Mouse (Mus musculus) hindbrain, embryonic 10.5 days (tissue): ENCODE results near the gene Dek. TPM values are rescaled to one million over a fixed set of nuclear protein-coding genes. Genes with fewer than 3 reads are reported as not detected.

ENCODE experiments used
- DNase-seq: peaks from one replicate; pipeline ENCODE4 v3.0.0-alpha.2; 2017; ENCODE audit warnings: low spot score
- H3K27ac ChIP-seq: fragments of 300-500 bp; sonication (generic); 2 replicates; pipeline ENCODE4 v1.5.1; 2016; ENCODE audit warnings: mild to moderate bottlenecking, moderate library complexity
- H3K27me3 ChIP-seq: fragments of 300-500 bp; sonication (generic); 2 replicates; pipeline ENCODE4 v1.6.1; 2016; ENCODE audit warnings: mild to moderate bottlenecking; ENCODE audit not compliant: poor library complexity, insufficient read depth, severe bottlenecking
- H3K36me3 ChIP-seq: fragments of 300-500 bp; sonication (generic); 2 replicates; pipeline ENCODE4 v1.6.1; 2016; ENCODE audit warnings: mild to moderate bottlenecking, moderate library complexity
- H3K4me1 ChIP-seq: fragments of 300-500 bp; sonication (generic); replicated peaks from 2 replicates; pipeline ENCODE4 v1.6.1; 2016; ENCODE audit warnings: mild to moderate bottlenecking
- H3K4me3 ChIP-seq: fragments of 300-500 bp; sonication (generic); 2 replicates; pipeline ENCODE4 v1.5.1; 2016; ENCODE audit warnings: mild to moderate bottlenecking, moderate library complexity
- H3K9me3 ChIP-seq: fragments of 300-500 bp; sonication (generic); 2 replicates; pipeline ENCODE4 v1.6.1; 2016; ENCODE audit warnings: mild to moderate bottlenecking, moderate library complexity
- WGBS: fragments of 180-500 bp; shearing (Covaris S2); methylation state at CpG from one replicate; pipeline ENCODE4 v1.1.7; 2016; 5-methylcytosine and 5-hydroxymethylcytosine counted together
- polyA plus RNA-seq: library from polyadenylated mRNA; unstranded; fragments of >200 nt; fragmentation: Nextera tagmentation; extraction: Ambion mirVana; gene quantifications from 2 replicates; pipeline ENCODE4 v1.2.1, GENCODE M21; 2016

The Dek gene
- polyA plus RNA-seq, 1 experiment from 2014 or later: 222 TPM

DNA sequence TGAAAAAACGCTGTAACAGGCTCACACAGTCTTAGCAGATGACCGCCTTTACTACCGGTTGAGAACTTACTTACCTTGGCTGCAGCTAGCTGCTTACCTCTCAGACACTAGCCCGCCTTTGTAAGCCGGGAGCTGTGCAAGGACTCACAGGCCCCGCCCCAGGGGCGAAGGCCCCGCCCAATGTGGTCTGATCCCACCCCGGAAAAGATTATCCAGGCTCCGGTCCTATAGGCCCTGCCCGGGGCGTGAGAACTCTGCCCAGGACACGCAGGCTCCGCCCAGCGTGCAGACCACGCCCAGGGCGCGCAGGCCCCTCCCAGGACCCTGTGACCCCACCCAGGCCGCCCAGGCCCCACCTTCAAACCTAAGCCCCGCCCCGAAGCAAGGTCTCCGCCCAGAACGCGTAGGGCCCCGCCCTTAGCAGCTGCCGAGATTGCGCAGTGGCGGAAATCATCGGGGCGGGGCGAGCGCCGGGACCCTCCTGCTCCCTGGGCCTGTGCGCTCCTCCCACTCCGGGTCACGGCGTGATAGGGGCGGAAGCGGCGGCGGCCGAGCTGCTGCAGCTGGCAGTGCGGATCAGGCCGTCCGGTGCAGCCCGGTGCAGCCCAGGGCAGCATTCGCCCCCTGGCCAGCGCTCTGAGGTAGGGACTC lies 62.8 kb downstream of the Dek start, which contains the start of gene Kdm1b:
TSS of gene Kdm1b (plus strand) at position 470 of the 651 bp plus-strand sequence.
- DNase-seq: peak; percentile 100
- 0 out of 2 replicates have a peak, but pooled peaks cover 3% of the 10 kb centered on the region for H3K27me3 ChIP-seq
- no peaks in the 10 kb centered on the region for H3K9me3 ChIP-seq
- peak within 1 kb of the TSS; percentile 90 for H3K27ac ChIP-seq
- WGBS: under 1% methylated on average over 48 of the region's 48 CpGs
- peak within 1 kb of the TSS; percentile 94 for H3K4me3 ChIP-seq
- H3K36me3 ChIP-seq: 0 out of 2 replicates have a peak, but pooled peaks cover 4% of the 10 kb centered on the region
- peaks cover 28% of the 10 kb centered on the region for H3K4me1 ChIP-seq

DNA sequence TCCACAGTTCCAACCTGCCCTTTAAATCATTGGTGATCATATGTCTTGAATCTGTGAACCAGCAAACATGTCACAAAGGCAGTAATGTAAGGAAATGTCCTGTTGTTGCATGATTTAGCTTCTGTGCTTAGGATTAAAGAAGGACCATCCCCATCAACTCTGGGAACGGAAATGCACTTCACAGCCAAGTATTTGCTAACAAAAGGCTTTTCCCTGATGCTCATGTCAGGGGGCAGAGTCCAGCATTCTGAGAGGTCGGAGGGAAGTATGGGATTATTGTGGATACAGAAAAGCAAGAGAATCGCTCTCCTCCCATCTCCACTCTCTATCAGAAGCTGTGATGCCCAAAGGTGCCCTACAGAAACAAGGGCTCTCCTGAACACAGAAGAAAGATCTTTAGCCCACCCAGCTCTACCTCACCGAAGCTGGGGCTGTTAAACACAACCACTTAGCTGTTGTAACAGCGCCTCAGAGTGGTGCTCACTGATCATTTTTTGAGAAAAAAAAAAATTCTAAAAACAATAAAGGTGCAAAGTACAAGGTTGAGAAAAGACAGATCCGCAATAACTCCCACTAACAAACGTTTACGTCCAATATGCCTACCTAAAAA lies 63.9 kb downstream of the Dek start:
- no peak for DNase-seq
- H3K9me3 ChIP-seq: no peaks in the 10 kb centered on the region
- peak overlapping the region; percentile 94 for H3K4me3 ChIP-seq
- H3K36me3 ChIP-seq: peaks cover 7% of the 10 kb centered on the region; the same call in 1 of the 2 replicates
- peaks cover 28% of the 10 kb centered on the region for H3K4me1 ChIP-seq
- 0 out of 2 replicates have a peak, but pooled peaks cover 3% of the 10 kb centered on the region for H3K27me3 ChIP-seq
- peak overlapping the region; percentile 90 for H3K27ac ChIP-seq
- WGBS: 58% methylated on average over 8 of the region's 8 CpGs

GRCm38 (mm10) chr13:47040061-47040460 lies 65.9 kb downstream of the Dek start:
- 0 out of 2 replicates have a peak, but pooled peaks cover 3% of the 10 kb centered on the region for H3K27me3 ChIP-seq
- H3K27ac ChIP-seq: no peak overlapping the region
- H3K9me3 ChIP-seq: no peaks in the 10 kb centered on the region
- WGBS: 96% methylated on average over 5 of the region's 5 CpGs
- H3K4me3 ChIP-seq: no peak overlapping the region
- peaks cover 8% of the 10 kb centered on the region; the same call in 1 of the 2 replicates for H3K36me3 ChIP-seq
- peaks cover 28% of the 10 kb centered on the region for H3K4me1 ChIP-seq
- no peak for DNase-seq

DNA sequence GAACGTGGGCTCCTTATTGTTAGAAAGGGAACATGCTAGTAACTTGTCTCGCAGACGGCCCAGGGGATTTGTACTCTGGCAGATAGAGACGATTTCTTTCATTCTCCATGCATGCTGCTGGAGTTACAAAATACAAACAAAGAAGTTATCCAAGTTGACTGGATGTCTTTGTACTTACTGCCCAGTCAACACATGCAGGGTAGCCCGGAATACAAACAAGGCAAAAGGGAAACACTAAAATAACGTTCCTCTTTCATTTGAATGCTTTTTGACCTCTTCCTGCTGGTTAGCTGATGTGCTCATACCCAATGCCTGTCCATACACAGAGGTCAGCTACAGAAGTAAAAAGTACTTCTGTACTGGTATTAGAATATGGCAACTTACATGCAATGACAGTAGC lies 68.1 kb downstream of the Dek start:
- Histone ChIP-seq H3K27me3 (no peaks in the 10 kb centered on the region), H3K36me3 (peaks cover 14% of the 10 kb centered on the region; the same call in 1 of the 2 replicates), H3K27ac (no peak overlapping the region), H3K4me3 (no peak overlapping the region), H3K4me1 (peaks cover 13% of the 10 kb centered on the region; the same call in 1 of the 2 replicates), H3K9me3 (no peaks in the 10 kb centered on the region)
- WGBS: 86% methylated on average over 6 of the region's 6 CpGs
- no peak for DNase-seq

Other genes starting within 250 kb of the Dek start
- gene Kif13a, start 176.3 kb downstream of the Dek start, polyA plus RNA-seq: 13.6 and 15.3 TPM in 2 replicates
- gene Nhlrc1, start 91.4 kb downstream of the Dek start, polyA plus RNA-seq: 3.4 and 5.4 TPM in 2 replicates
- gene Kdm1b, start 62.7 kb downstream of the Dek start, polyA plus RNA-seq: 15.2 and 16.3 TPM in 2 replicates
- gene Tpmt, start 61.5 kb downstream of the Dek start, polyA plus RNA-seq: 36.1 and 40.9 TPM in 2 replicates
- 0.46 and 0.82 TPM in 2 replicates for gene Rnf144b, start 16.5 kb upstream of the Dek start, polyA plus RNA-seq